ENCODE assay signal across 9 mouse cellular contexts in the genomic region with DNA sequence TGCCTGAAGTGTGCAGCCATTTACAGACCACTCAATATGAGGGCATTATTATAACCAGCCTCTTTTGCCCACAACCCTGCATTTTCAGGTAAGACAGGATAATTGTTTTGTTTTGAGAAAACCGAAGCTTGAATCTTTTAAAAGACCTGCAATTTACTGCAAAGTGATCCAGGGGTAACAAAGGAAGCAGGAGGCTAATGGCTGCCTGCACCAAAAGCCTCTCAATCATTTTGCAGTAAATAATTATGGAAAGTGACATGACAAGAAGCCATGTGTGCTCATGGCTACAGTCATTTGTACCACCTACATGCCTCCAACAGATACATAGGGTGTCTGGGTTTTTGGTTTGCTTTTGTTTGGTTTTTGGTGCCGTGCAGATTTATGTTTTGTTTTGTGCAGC. TPM values are rescaled to one million over a fixed set of nuclear protein-coding genes. Genes with fewer than 3 reads are reported as not detected.
DNase-seq lines count a peak whose midpoint lies in the region; ATAC-seq and TF ChIP-seq lines count a peak whose summit lies in the region.
"Had no signal": no experiment of that assay in that cellular context is flagged by ENCODE, and none has a peak within 500 bp of the region (broad histone marks: within the 10 kb centered on the region; RNA-seq: fewer than 3 reads in every experiment).

No protein-coding gene starts in this region.

- peak overlapping the region; percentile 60 for H3K9ac ChIP-seq in heart, embryonic 11.5 days (ENCODE audit: low read depth, low read length)
- peak overlapping the region; percentile 28 for H3K9ac ChIP-seq in hindbrain, embryonic 12.5 days
- H3K9ac ChIP-seq in midbrain, embryonic 11.5 days (ENCODE audit: low read length): peak overlapping the region; percentile 28

- no peak for TF ChIP-seq CTCF in bone marrow macrophage, adult 2 months (IDR thresholded peaks at IDR 0.05; ENCODE audit: low read depth, low read length)

- H3K4me2 ChIP-seq in heart, embryonic 11.5 days: peak overlapping the region; percentile 84
- peak overlapping the region; percentile 66 for H3K4me2 ChIP-seq in hindbrain, embryonic 12.5 days (replicated peaks)
- peak overlapping the region; percentile 58 for H3K4me2 ChIP-seq in midbrain, embryonic 11.5 days

- H3K9me3 ChIP-seq in heart, embryonic 11.5 days (replicated peaks; ENCODE audit: control insufficient read depth, low read length): no peaks in the 10 kb centered on the region
- H3K9me3 ChIP-seq in hindbrain, embryonic 12.5 days (replicated peaks): no peaks in the 10 kb centered on the region
- no peaks in the 10 kb centered on the region for H3K9me3 ChIP-seq in midbrain, embryonic 11.5 days (ENCODE audit: control insufficient read depth, low read length)

- peak overlapping the region; percentile 56 for H3K4me3 ChIP-seq in heart, embryonic 11.5 days (ENCODE audit: low read depth, low read length)
- H3K4me3 ChIP-seq in bone marrow macrophage, adult 2 months (ENCODE audit: insufficient read depth, low read length): peak overlapping the region; percentile 37
- H3K4me3 ChIP-seq in hindbrain, embryonic 12.5 days: peak overlapping the region; percentile 34
- peak overlapping the region; percentile 24 for H3K4me3 ChIP-seq in midbrain, embryonic 11.5 days (ENCODE audit: low read depth, low read length)

- TF ChIP-seq POLR2A in bone marrow macrophage, adult 2 months (IDR thresholded peaks at IDR 0.05; ENCODE audit: borderline replicate concordance, low read depth, low read length): no peak

- no peak for DNase-seq in heart, postnatal 4 days
- no peak for DNase-seq in midbrain, embryonic 11.5 days (ENCODE audit: low spot score, missing footprints)
- DNase-seq in right cerebral cortex, adult 18-20 months: no peak
- no peak for DNase-seq in right cerebral cortex, postnatal 14 days
- no peak for DNase-seq in left cerebral cortex, postnatal 10 days (ENCODE audit: extremely low spot score in 1 of 2, low spot score in 2 of 2)
- DNase-seq: kidney, adult 11 months had no signal

- ATAC-seq in heart, embryonic 11.5 days (replicated peaks; ENCODE audit: insufficient number of reproducible peaks, low FRiP score, low TSS enrichment): no peak
- no peak for ATAC-seq in hindbrain, embryonic 12.5 days (ENCODE audit: low FRiP score)
- ATAC-seq in midbrain, embryonic 11.5 days (ENCODE audit: low FRiP score): no peak

- intact Hi-C loops in left cerebral cortex, postnatal 10 days (cut with DNase I): no loop called here

- peaks cover 7% of the 10 kb centered on the region; the same call in 1 of the 2 replicates for H3K36me3 ChIP-seq in heart, embryonic 11.5 days (ENCODE audit: control insufficient read depth, insufficient read depth, low read length)
- peaks cover 11% of the 10 kb centered on the region; the same call in 1 of the 2 replicates for H3K36me3 ChIP-seq in hindbrain, embryonic 12.5 days
- peaks cover 4% of the 10 kb centered on the region; the same call in 1 of the 2 replicates for H3K36me3 ChIP-seq in midbrain, embryonic 11.5 days (ENCODE audit: control insufficient read depth, insufficient read depth, low read length)

- H3K27ac ChIP-seq in heart, embryonic 11.5 days (ENCODE audit: low read depth, low read length): peak overlapping the region; percentile 62
- H3K27ac ChIP-seq in bone marrow macrophage, adult 2 months (ENCODE audit: insufficient read depth, low read depth, low read length): no peak overlapping the region
- H3K27ac ChIP-seq in hindbrain, embryonic 12.5 days: peak overlapping the region; percentile 4; the same call in 1 of the 2 replicates
- no peak overlapping the region for H3K27ac ChIP-seq in midbrain, embryonic 11.5 days (ENCODE audit: low read depth, low read length)

- 69% methylated on average over 2 of the region's 2 CpGs for WGBS in heart, embryonic 11.5 days (ENCODE audit: insufficient replicate concordance)
- WGBS in hindbrain, embryonic 12.5 days: 62% methylated on average over 2 of the region's 2 CpGs
- 87% methylated on average over 2 of the region's 2 CpGs for WGBS in midbrain, embryonic 11.5 days

- no peaks in the 10 kb centered on the region for H3K27me3 ChIP-seq in heart, embryonic 11.5 days (ENCODE audit: control insufficient read depth, insufficient read depth, low read length)
- no peaks in the 10 kb centered on the region for H3K27me3 ChIP-seq in hindbrain, embryonic 12.5 days
- no peaks in the 10 kb centered on the region for H3K27me3 ChIP-seq in midbrain, embryonic 11.5 days (ENCODE audit: control insufficient read depth, insufficient read depth, low read length)

- H3K4me1 ChIP-seq in heart, embryonic 11.5 days (ENCODE audit: control insufficient read depth, insufficient read depth, low read length): peaks cover 22% of the 10 kb centered on the region
- peaks cover 36% of the 10 kb centered on the region for H3K4me1 ChIP-seq in bone marrow macrophage, adult 2 months (ENCODE audit: control insufficient read depth, insufficient read depth, low read length)
- H3K4me1 ChIP-seq in hindbrain, embryonic 12.5 days: peaks cover 42% of the 10 kb centered on the region
- peaks cover 36% of the 10 kb centered on the region for H3K4me1 ChIP-seq in midbrain, embryonic 11.5 days (ENCODE audit: control insufficient read depth, insufficient read depth, low read length)

RNA-seq across cellular contexts. Expression of a gene that starts 4.7 kb away (rescaled TPM):
- polyA plus RNA-seq in heart, embryonic 11.5 days (2014; fragmentation: Nextera tagmentation; extraction: Ambion mirVana): 22.3 and 25.5 TPM in 2 replicates
- total RNA-seq in heart, postnatal 4 days (2021): 10 to 100 TPM; 81.8 to 84.6 TPM
- 37.3 and 37.7 TPM in 2 replicates for polyA plus RNA-seq in bone marrow macrophage, adult 2 months (2012; ENCODE audit: insufficient read depth, insufficient read length, missing spikeins)
- polyA plus RNA-seq in hindbrain, embryonic 12.5 days (2016; fragmentation: Nextera tagmentation; extraction: Ambion mirVana): 17.2 and 18.3 TPM in 2 replicates
- polyA plus RNA-seq in midbrain, embryonic 11.5 days (2014; fragmentation: Nextera tagmentation; extraction: Ambion mirVana): 12.8 and 13.7 TPM in 2 replicates
- 100 to 1,000 TPM; 276 to 277 TPM for total RNA-seq in left cerebral cortex, postnatal 10 days (2021)

RNA-seq across cellular contexts. Expression of a gene that starts 26.8 kb away (rescaled TPM):
- polyA plus RNA-seq in heart, embryonic 11.5 days (2014; fragmentation: Nextera tagmentation; extraction: Ambion mirVana): 353 and 356 TPM in 2 replicates
- total RNA-seq in heart, postnatal 4 days (2021): 100 to 1,000 TPM; 125 to 126 TPM
- polyA plus RNA-seq in bone marrow macrophage, adult 2 months (2012; ENCODE audit: insufficient read depth, insufficient read length, missing spikeins): 146 and 172 TPM in 2 replicates
- 520 and 591 TPM in 2 replicates for polyA plus RNA-seq in hindbrain, embryonic 12.5 days (2016; fragmentation: Nextera tagmentation; extraction: Ambion mirVana)
- 966 and 1,015 TPM in 2 replicates for polyA plus RNA-seq in midbrain, embryonic 11.5 days (2014; fragmentation: Nextera tagmentation; extraction: Ambion mirVana)
- total RNA-seq in left cerebral cortex, postnatal 10 days (2021): 10 to 100 TPM; 26.6 to 28.9 TPM

RNA-seq across cellular contexts. Expression of a gene that starts 49.7 kb away (rescaled TPM):
- polyA plus RNA-seq in heart, embryonic 11.5 days (2014; fragmentation: Nextera tagmentation; extraction: Ambion mirVana): 0.72 and 0.90 TPM in 2 replicates
- 1 to 10 TPM; 1.2 to 1.4 TPM for total RNA-seq in heart, postnatal 4 days (2021)
- polyA plus RNA-seq in bone marrow macrophage, adult 2 months (2012; ENCODE audit: insufficient read depth, insufficient read length, missing spikeins): 96.5 and 106 TPM in 2 replicates
- polyA plus RNA-seq in hindbrain, embryonic 12.5 days (2016; fragmentation: Nextera tagmentation; extraction: Ambion mirVana): 0.50 and 0.70 TPM in 2 replicates
- polyA plus RNA-seq in midbrain, embryonic 11.5 days (2014; fragmentation: Nextera tagmentation; extraction: Ambion mirVana): 0.46 and 0.92 TPM in 2 replicates
- total RNA-seq in left cerebral cortex, postnatal 10 days (2021): under 1 TPM; 0.51 to 0.85 TPM

RNA-seq across cellular contexts. Expression of a gene that starts 55.8 kb away (rescaled TPM):
- polyA plus RNA-seq in heart, embryonic 11.5 days (2014; fragmentation: Nextera tagmentation; extraction: Ambion mirVana): 4,475 and 4,598 TPM in 2 replicates
- total RNA-seq in heart, postnatal 4 days (2021): 1,000 to 10,000 TPM; 1,521 to 1,568 TPM
- 1,442 and 1,533 TPM in 2 replicates for polyA plus RNA-seq in bone marrow macrophage, adult 2 months (2012; ENCODE audit: insufficient read depth, insufficient read length, missing spikeins)
- 4,150 and 4,164 TPM in 2 replicates for polyA plus RNA-seq in hindbrain, embryonic 12.5 days (2016; fragmentation: Nextera tagmentation; extraction: Ambion mirVana)
- 5,393 and 5,428 TPM in 2 replicates for polyA plus RNA-seq in midbrain, embryonic 11.5 days (2014; fragmentation: Nextera tagmentation; extraction: Ambion mirVana)
- total RNA-seq in left cerebral cortex, postnatal 10 days (2021): 1,000 to 10,000 TPM; 2,299 to 2,355 TPM

Comparison
In these comparisons a context has a peak if more than half of its experiments do, and no peak if none do; other contexts are left out.
1. H3K27ac ChIP-seq: peak in heart, embryonic 11.5 days (single experiment) and hindbrain, embryonic 12.5 days (single experiment); none in bone marrow macrophage, adult 2 months (single experiment) and midbrain, embryonic 11.5 days (single experiment).
2. RNA of a gene that starts 49.7 kb away (polyA plus RNA-seq): 96.5 to 106 TPM in bone marrow macrophage, adult 2 months; 0.46 to 0.92 TPM in midbrain, embryonic 11.5 days, 0.72 to 0.90 TPM in heart, embryonic 11.5 days and 0.50 to 0.70 TPM in hindbrain, embryonic 12.5 days; every median in the first group is over 10 times any median in the second.
3. Peak in every context shown above with its lines, with median percentiles within 50 percentile points of each other: H3K4me2 ChIP-seq, H3K4me3 ChIP-seq and H3K9ac ChIP-seq.